Mouse (Mus musculus) liver, embryonic 13.5 days (tissue): ENCODE data around the gene Pip4k2b. TPM values are rescaled to one million over a fixed set of nuclear protein-coding genes. Genes with fewer than 3 reads are reported as not detected.
A peak's percentile ranks its signal among the peaks of the same experiment; 100 is the strongest.
"Not testable (repeated sequence)": the region's sequence is repeated elsewhere in the genome, so short reads cannot be mapped to it uniquely, and the experiment has no call there.

Experiments
- ATAC-seq: fragments of 200-750 bp; cut with Nextera tagmentation; 2 replicates; pipeline ENCODE4 v1.8.0; 2017; ENCODE audit warnings: low read depth, mild to moderate bottlenecking, moderate number of reproducible peaks, moderate library complexity
- DNase-seq: peaks from one replicate; pipeline ENCODE4 v3.0.0; 2022
- H3K27ac ChIP-seq: fragments of 300-500 bp; sonication (generic); 2 replicates; pipeline ENCODE4 v1.5.1; 2015; ENCODE audit warnings: moderate library complexity, mild to moderate bottlenecking, inconsistent platforms
- H3K27me3 ChIP-seq: fragments of 300-500 bp; sonication (generic); 2 replicates; pipeline ENCODE4 v1.6.1; 2015; ENCODE audit warnings: mild to moderate bottlenecking, inconsistent platforms
- H3K36me3 ChIP-seq: fragments of 300-500 bp; sonication (generic); 2 replicates; pipeline ENCODE4 v1.6.1; 2015; ENCODE audit warnings: mild to moderate bottlenecking, inconsistent platforms
- H3K4me1 ChIP-seq: fragments of 300-500 bp; sonication (generic); replicated peaks from 2 replicates; pipeline ENCODE4 v1.6.1; 2015; ENCODE audit warnings: inconsistent platforms
- H3K4me2 ChIP-seq: fragments of 300-500 bp; sonication (generic); 2 replicates; pipeline ENCODE4 v1.6.1; 2015; ENCODE audit warnings: inconsistent platforms, mild to moderate bottlenecking, moderate library complexity
- H3K4me3 ChIP-seq: fragments of 300-500 bp; sonication (generic); replicated peaks from 2 replicates; pipeline ENCODE4 v1.5.1; 2015; ENCODE audit warnings: mild to moderate bottlenecking, inconsistent platforms
- H3K9ac ChIP-seq: fragments of 300-500 bp; sonication (generic); 2 replicates; pipeline ENCODE4 v1.6.1; 2015; ENCODE audit warnings: mild to moderate bottlenecking, inconsistent platforms
- H3K9me3 ChIP-seq: fragments of 300-500 bp; sonication (generic); replicated peaks from 2 replicates; pipeline ENCODE4 v1.6.1; 2016; ENCODE audit warnings: inconsistent platforms
- WGBS: fragments of 180-500 bp; shearing (Covaris S2); methylation state at CpG from one replicate; pipeline ENCODE4 v1.1.7; 2015; ENCODE audit not compliant: insufficient replicate concordance; 5-methylcytosine and 5-hydroxymethylcytosine counted together
- polyA plus RNA-seq: library from polyadenylated mRNA; unstranded; fragments of >200 nt; fragmentation: Nextera tagmentation; extraction: Ambion mirVana; gene quantifications from 2 replicates; pipeline ENCODE4 v1.2.1, GENCODE M21; 2015

The Pip4k2b gene
- polyA plus RNA-seq, 1 experiment from 2014 or later, result 0.88 TPM

GRCm38 (mm10) chr11:97734810-97735209 lies 9.7 kb downstream of the Pip4k2b start:
- H3K4me3 ChIP-seq, DNase-seq, H3K27me3 ChIP-seq, H3K9me3 ChIP-seq, ATAC-seq, H3K9ac ChIP-seq, H3K4me2 ChIP-seq, H3K27ac ChIP-seq: not testable (repeated sequence)
- Histone ChIP-seq H3K36me3 (peaks cover 25% of the 10 kb centered on the region), H3K4me1 (peaks cover 10% of the 10 kb centered on the region)
- WGBS, result 51% methylated on average over 5 of the region's 5 CpGs

- Histone ChIP-seq H3K4me3 (no peak overlapping the region), H3K4me1 (peaks cover 6% of the 10 kb centered on the region), H3K9me3 (no peaks in the 10 kb centered on the region), H3K4me2 (no peak overlapping the region), H3K36me3 (peaks cover 29% of the 10 kb centered on the region), H3K27me3 (no peaks in the 10 kb centered on the region), H3K27ac (no peak overlapping the region), H3K9ac (no peak overlapping the region)
- ATAC-seq, result no peak
- 46% methylated on average over 10 of the region's 10 CpGs for WGBS
- DNase-seq, result no peak
These were observed 10.8 kb downstream of the Pip4k2b start for GRCm38 (mm10) chr11:97733689-97734088.

GRCm38 (mm10) chr11:97728730-97729129 lies 15.8 kb downstream of the Pip4k2b start:
- H3K27me3 ChIP-seq, result no peaks in the 10 kb centered on the region
- no peaks in the 10 kb centered on the region for H3K9me3 ChIP-seq
- H3K4me1 ChIP-seq, result peaks cover 15% of the 10 kb centered on the region
- 56% methylated on average over 7 of the region's 7 CpGs for WGBS
- H3K27ac ChIP-seq, result no peak overlapping the region
- no peak overlapping the region for H3K9ac ChIP-seq
- no peak overlapping the region for H3K4me3 ChIP-seq
- H3K4me2 ChIP-seq, result no peak overlapping the region
- peaks cover 75% of the 10 kb centered on the region for H3K36me3 ChIP-seq
- DNase-seq (no peak), ATAC-seq (no peak)

GRCm38 (mm10) chr11:97728311-97728710 lies 16.2 kb downstream of the Pip4k2b start:
- DNase-seq (no peak), ATAC-seq (no peak)
- no peak overlapping the region for H3K9ac ChIP-seq
- no peak overlapping the region for H3K4me3 ChIP-seq
- 58% methylated on average over 7 of the region's 7 CpGs for WGBS
- no peak overlapping the region for H3K4me2 ChIP-seq
- H3K27me3 ChIP-seq, result no peaks in the 10 kb centered on the region
- H3K36me3 ChIP-seq, result peaks cover 79% of the 10 kb centered on the region
- no peaks in the 10 kb centered on the region for H3K9me3 ChIP-seq
- H3K27ac ChIP-seq, result no peak overlapping the region
- H3K4me1 ChIP-seq, result peaks cover 18% of the 10 kb centered on the region; the same call in 1 of the 2 replicates

- no peak overlapping the region for H3K4me2 ChIP-seq
- H3K27me3 ChIP-seq, result no peaks in the 10 kb centered on the region
- no peak overlapping the region for H3K9ac ChIP-seq
- H3K4me1 ChIP-seq, result peaks cover 25% of the 10 kb centered on the region; the same call in 1 of the 2 replicates
- no peak overlapping the region for H3K4me3 ChIP-seq
- WGBS, result 42% methylated on average over 7 of the region's 7 CpGs
- DNase-seq (no peak), ATAC-seq (no peak)
- H3K36me3 ChIP-seq, result peaks cover 95% of the 10 kb centered on the region
- no peaks in the 10 kb centered on the region for H3K9me3 ChIP-seq
- no peak overlapping the region for H3K27ac ChIP-seq
These were observed 20.8 kb downstream of the Pip4k2b start for GRCm38 (mm10) chr11:97723709-97724108.

GRCm38 (mm10) chr11:97721338-97721737 lies 23.2 kb downstream of the Pip4k2b start:
- H3K27me3 ChIP-seq, result no peaks in the 10 kb centered on the region
- no peak overlapping the region for H3K9ac ChIP-seq
- H3K27ac ChIP-seq, result no peak overlapping the region
- ATAC-seq (no peak), DNase-seq (no peak)
- H3K4me2 ChIP-seq, result no peak overlapping the region
- peaks cover 17% of the 10 kb centered on the region; the same call in 1 of the 2 replicates for H3K4me1 ChIP-seq
- no peaks in the 10 kb centered on the region for H3K9me3 ChIP-seq
- H3K4me3 ChIP-seq, result no peak overlapping the region
- 81% methylated on average over 4 of the region's 4 CpGs for WGBS
- H3K36me3 ChIP-seq, result peaks cover 93% of the 10 kb centered on the region

- H3K36me3 ChIP-seq, result peaks cover 79% of the 10 kb centered on the region
- H3K9ac ChIP-seq, result no peak overlapping the region
- DNase-seq (no peak), ATAC-seq (no peak)
- 78% methylated on average over 4 of the region's 4 CpGs for WGBS
- peaks cover 14% of the 10 kb centered on the region; the same call in 1 of the 2 replicates for H3K4me1 ChIP-seq
- no peaks in the 10 kb centered on the region for H3K27me3 ChIP-seq
- H3K9me3 ChIP-seq, result no peaks in the 10 kb centered on the region
- H3K4me3 ChIP-seq, result no peak overlapping the region
- H3K4me2 ChIP-seq, result no peak overlapping the region
- peak overlapping the region; percentile 43 for H3K27ac ChIP-seq
These were observed 25.5 kb downstream of the Pip4k2b start for GRCm38 (mm10) chr11:97719041-97719440.

- 56% methylated on average over 15 of the region's 15 CpGs for WGBS
- H3K4me1 ChIP-seq, result peaks cover 9% of the 10 kb centered on the region; the same call in 1 of the 2 replicates
- no peaks in the 10 kb centered on the region for H3K27me3 ChIP-seq
- no peak overlapping the region for H3K4me2 ChIP-seq
- peak overlapping the region; percentile 43 for H3K27ac ChIP-seq
- no peak for DNase-seq
- no peak overlapping the region for H3K4me3 ChIP-seq
- peaks cover 79% of the 10 kb centered on the region for H3K36me3 ChIP-seq
- H3K9me3 ChIP-seq, result no peaks in the 10 kb centered on the region
- H3K9ac ChIP-seq, result no peak overlapping the region
- ATAC-seq, result 0 out of 2 replicates have a peak, but pooled peaks have one; percentile 12
These were observed 26.1 kb downstream of the Pip4k2b start for GRCm38 (mm10) chr11:97718281-97718860.

GRCm38 (mm10) chr11:97717369-97718280 lies 26.9 kb downstream of the Pip4k2b start:
- no peaks in the 10 kb centered on the region for H3K9me3 ChIP-seq
- H3K4me3 ChIP-seq, result no peak overlapping the region
- 0 out of 2 replicates have a peak overlapping the region, but pooled peaks have one; percentile 43 for H3K27ac ChIP-seq
- 76% methylated on average over 26 of the region's 26 CpGs for WGBS
- ATAC-seq, result no peak
- H3K36me3 ChIP-seq, result peaks cover 81% of the 10 kb centered on the region
- no peak overlapping the region for H3K4me2 ChIP-seq
- H3K4me1 ChIP-seq, result peaks cover 9% of the 10 kb centered on the region; the same call in 1 of the 2 replicates
- DNase-seq, result no peak
- no peaks in the 10 kb centered on the region for H3K27me3 ChIP-seq
- no peak overlapping the region for H3K9ac ChIP-seq

GRCm38 (mm10) chr11:97716021-97716420 lies 28.5 kb downstream of the Pip4k2b start:
- DNase-seq, result no peak
- no peak overlapping the region for H3K27ac ChIP-seq
- 77% methylated on average over 8 of the region's 8 CpGs for WGBS
- peaks cover 81% of the 10 kb centered on the region for H3K36me3 ChIP-seq
- no peaks in the 10 kb centered on the region for H3K27me3 ChIP-seq
- no peak overlapping the region for H3K4me2 ChIP-seq
- no peak overlapping the region for H3K9ac ChIP-seq
- peaks cover 9% of the 10 kb centered on the region; the same call in 1 of the 2 replicates for H3K4me1 ChIP-seq
- H3K9me3 ChIP-seq, result no peaks in the 10 kb centered on the region
- H3K4me3 ChIP-seq, result no peak overlapping the region
- ATAC-seq, result no peak
